ENCODE assay signal across 21 mouse cellular contexts in genomic region chr7:128154924-128155323, GRCm38 (mm10). TPM values are rescaled to one million over a fixed set of nuclear protein-coding genes. Genes with fewer than 3 reads are reported as not detected.
DNase-seq lines count a peak whose midpoint lies in the region; ATAC-seq and TF ChIP-seq lines count a peak whose summit lies in the region.
"Had no signal": no experiment of that assay in that cellular context is flagged by ENCODE, and none has a peak within 500 bp of the region (broad histone marks: within the 10 kb centered on the region; RNA-seq: fewer than 3 reads in every experiment).

No protein-coding gene starts in this region.

- 0 out of 2 replicates have a peak, but pooled peaks cover 5% of the 10 kb centered on the region for H3K4me1 ChIP-seq in heart, embryonic 12.5 days (replicated peaks)
- H3K4me1 ChIP-seq in heart, embryonic 15.5 days (replicated peaks) = no peaks in the 10 kb centered on the region
- no peaks in the 10 kb centered on the region for H3K4me1 ChIP-seq in stomach, postnatal 0 days (replicated peaks; ENCODE audit: control insufficient read depth, insufficient read depth)
- H3K4me1 ChIP-seq: embryonic facial prominence, embryonic 12.5 days; limb, embryonic 13.5 days had no signal

- no peak for ATAC-seq in heart, embryonic 12.5 days (ENCODE audit: insufficient number of reproducible peaks, low FRiP score)
- no peak for ATAC-seq in heart, embryonic 15.5 days (replicated peaks; ENCODE audit: insufficient number of reproducible peaks, insufficient read depth, low FRiP score, low read depth)
- ATAC-seq in stomach, postnatal 0 days (ENCODE audit: low FRiP score, low TSS enrichment) = no peak
- ATAC-seq in megakaryocyte, adult 5-6 weeks (ENCODE audit: poor library complexity, severe bottlenecking) = no peak
- ATAC-seq: hindbrain, embryonic 16.5 days had no signal

- H3K9ac ChIP-seq in heart, embryonic 12.5 days = no peak overlapping the region
- no peak overlapping the region for H3K9ac ChIP-seq in heart, embryonic 15.5 days
- no peak overlapping the region for H3K9ac ChIP-seq in stomach, postnatal 0 days (ENCODE audit: low read length)
- H3K9ac ChIP-seq: embryonic facial prominence, embryonic 12.5 days; limb, embryonic 13.5 days had no signal

- no peak for TF ChIP-seq EP300 in stomach, postnatal 0 days (optimal IDR thresholded peaks at IDR 0.05)

- H3K4me3 ChIP-seq in heart, embryonic 12.5 days = peak overlapping the region; percentile 24
- H3K4me3 ChIP-seq in heart, embryonic 15.5 days = peak overlapping the region; percentile 19; the same call in 1 of the 2 replicates
- no peak overlapping the region for H3K4me3 ChIP-seq in stomach, postnatal 0 days (ENCODE audit: low read depth, low read length)
- H3K4me3 ChIP-seq: embryonic facial prominence, embryonic 12.5 days; limb, embryonic 13.5 days had no signal

- no peaks in the 10 kb centered on the region for H3K9me3 ChIP-seq in heart, embryonic 12.5 days (replicated peaks)
- H3K9me3 ChIP-seq in heart, embryonic 15.5 days (replicated peaks) = no peaks in the 10 kb centered on the region
- no peaks in the 10 kb centered on the region for H3K9me3 ChIP-seq in stomach, postnatal 0 days (ENCODE audit: control insufficient read depth, low read length)
- H3K9me3 ChIP-seq: embryonic facial prominence, embryonic 12.5 days; limb, embryonic 13.5 days had no signal

- DNase-seq in heart, postnatal 25 days (ENCODE audit: low spot score) = no peak
- DNase-seq in retina, postnatal 1 day = peak; percentile 45
- DNase-seq in retina, embryonic 14.5 days (ENCODE audit: low spot score) = no peak
- DNase-seq in stomach, postnatal 0 days (ENCODE audit: low spot score) = peak; percentile 18
- DNase-seq: cerebellum, adult 8-10 months; kidney, adult 9 months; kidney, postnatal 36 days; lung, adult 18-20 months; midbrain, embryonic 14.5 days; right cerebral cortex, postnatal 25 days; thymus, postnatal 25 days had no signal

- no peak overlapping the region for H3K27ac ChIP-seq in heart, embryonic 12.5 days (ENCODE audit: poor library complexity, severe bottlenecking)
- no peak overlapping the region for H3K27ac ChIP-seq in heart, embryonic 15.5 days
- H3K27ac ChIP-seq in stomach, postnatal 0 days (replicated peaks) = no peak overlapping the region
- H3K27ac ChIP-seq: embryonic facial prominence, embryonic 12.5 days; limb, embryonic 13.5 days had no signal

- 18% methylated on average over 10 of the region's 10 CpGs for WGBS in heart, embryonic 12.5 days
- WGBS in heart, embryonic 15.5 days = 29% methylated on average over 10 of the region's 10 CpGs
- WGBS in stomach, postnatal 0 days = 38% methylated on average over 10 of the region's 10 CpGs

- H3K36me3 ChIP-seq in heart, embryonic 12.5 days = no peaks in the 10 kb centered on the region
- H3K36me3 ChIP-seq in heart, embryonic 15.5 days = no peaks in the 10 kb centered on the region
- H3K36me3 ChIP-seq in stomach, postnatal 0 days (ENCODE audit: control insufficient read depth, insufficient read depth, low read length) = no peaks in the 10 kb centered on the region
- H3K36me3 ChIP-seq: embryonic facial prominence, embryonic 12.5 days; limb, embryonic 13.5 days had no signal

- H3K4me2 ChIP-seq in heart, embryonic 12.5 days = peak overlapping the region; percentile 62
- peak overlapping the region; percentile 53 for H3K4me2 ChIP-seq in heart, embryonic 15.5 days
- H3K4me2 ChIP-seq in stomach, postnatal 0 days (replicated peaks; ENCODE audit: low read depth) = no peak overlapping the region
- H3K4me2 ChIP-seq: embryonic facial prominence, embryonic 12.5 days; limb, embryonic 13.5 days had no signal

- intact Hi-C loops in heart, postnatal 25 days (cut with DNase I) = no loop called here

- no peaks in the 10 kb centered on the region; the same call in none of the 2 replicates for H3K27me3 ChIP-seq in heart, embryonic 12.5 days (replicated peaks)
- 0 out of 2 replicates have a peak, but pooled peaks cover under 1% of the 10 kb centered on the region for H3K27me3 ChIP-seq in heart, embryonic 15.5 days
- H3K27me3 ChIP-seq in stomach, postnatal 0 days (ENCODE audit: control insufficient read depth, insufficient read depth, low read length) = no peaks in the 10 kb centered on the region
- H3K27me3 ChIP-seq: embryonic facial prominence, embryonic 12.5 days; limb, embryonic 13.5 days had no signal

- no peak for TF ChIP-seq CTCF in stomach, postnatal 0 days (IDR thresholded peaks at IDR 0.05; ENCODE audit: low read depth)

RNA-seq across cellular contexts. Expression of gene Itgad, which starts 0.7 kb away (rescaled TPM):
- polyA plus RNA-seq in heart, embryonic 12.5 days (2016; fragmentation: Nextera tagmentation; extraction: Ambion mirVana) = 0.71 TPM in 1 of 2 replicates, not detected in the other
- total RNA-seq in heart, postnatal 25 days (2021) = not detected
- polyA plus RNA-seq in heart, embryonic 15.5 days (2015; fragmentation: Nextera tagmentation; extraction: Ambion mirVana) = 0.20 TPM in 2 replicates
- not detected in 2 replicates for polyA plus RNA-seq in stomach, postnatal 0 days (2015; fragmentation: Nextera tagmentation; extraction: Ambion mirVana)
- total RNA-seq in megakaryocyte, adult 5-6 weeks (2015) = 1.5 and 3.4 TPM in 2 replicates
- total RNA-seq in megakaryocyte, adult 5-6 weeks (2017) = 0.26 and 0.73 TPM in 2 replicates
- total RNA-seq: ES-E14; heart, postnatal 10 days had no signal
- polyA plus RNA-seq: embryonic facial prominence, embryonic 12.5 days; hindbrain, embryonic 16.5 days; limb, embryonic 13.5 days; midbrain, embryonic 14.5 days; stomach, embryonic 16.5 days had no signal

RNA-seq across cellular contexts. Expression of gene Itgax, which starts 25.6 kb away (rescaled TPM):
- 0.04 and 0.19 TPM in 2 replicates for polyA plus RNA-seq in heart, embryonic 12.5 days (2016; fragmentation: Nextera tagmentation; extraction: Ambion mirVana)
- under 1 TPM; 0.17 to 0.26 TPM for total RNA-seq in heart, postnatal 25 days (2021)
- polyA plus RNA-seq in heart, embryonic 15.5 days (2015; fragmentation: Nextera tagmentation; extraction: Ambion mirVana) = 0.14 and 0.61 TPM in 2 replicates
- 0.19 and 0.22 TPM in 2 replicates for polyA plus RNA-seq in stomach, postnatal 0 days (2015; fragmentation: Nextera tagmentation; extraction: Ambion mirVana)
- 5.1 and 6.3 TPM in 2 replicates for total RNA-seq in megakaryocyte, adult 5-6 weeks (2015)
- total RNA-seq in megakaryocyte, adult 5-6 weeks (2017) = 9.8 and 9.9 TPM in 2 replicates
- total RNA-seq: ES-E14 had no signal
- polyA plus RNA-seq: embryonic facial prominence, embryonic 12.5 days; limb, embryonic 13.5 days had no signal

RNA-seq across cellular contexts. Expression of gene Cox6a2, which starts 51.3 kb away (rescaled TPM):
- 632 and 633 TPM in 2 replicates for polyA plus RNA-seq in heart, embryonic 12.5 days (2016; fragmentation: Nextera tagmentation; extraction: Ambion mirVana)
- 1,000 to 10,000 TPM; 2,394 to 2,415 TPM for total RNA-seq in heart, postnatal 25 days (2021)
- polyA plus RNA-seq in heart, embryonic 15.5 days (2015; fragmentation: Nextera tagmentation; extraction: Ambion mirVana) = 718 and 1,101 TPM in 2 replicates
- 0.24 and 0.46 TPM in 2 replicates for polyA plus RNA-seq in stomach, postnatal 0 days (2015; fragmentation: Nextera tagmentation; extraction: Ambion mirVana)
- 1.3 and 6.9 TPM in 2 replicates for total RNA-seq in megakaryocyte, adult 5-6 weeks (2015)
- 2.9 and 5.4 TPM in 2 replicates for total RNA-seq in megakaryocyte, adult 5-6 weeks (2017)
- total RNA-seq: neutrophil, adult 5-6 weeks had no signal
- polyA plus RNA-seq: midbrain, embryonic 14.5 days had no signal

Comparison
In these comparisons a context has a peak if more than half of its experiments do, and no peak if none do; other contexts are left out.
1. DNase-seq: peak in retina, postnatal 1 day (single experiment) and stomach, postnatal 0 days (single experiment); none in heart, postnatal 25 days (single experiment) and retina, embryonic 14.5 days (single experiment).
2. RNA of gene Cox6a2, which starts 51.3 kb away (polyA plus RNA-seq): 718 to 1,101 TPM in heart, embryonic 15.5 days and 632 to 633 TPM in heart, embryonic 12.5 days; 0.24 to 0.46 TPM in stomach, postnatal 0 days; every median in the first group is over 100 times any median in the second.